Mouse (Mus musculus): Measurements from ENCODE around the gene Hist1h1a.
"Not testable (repeated sequence)": the region's sequence is repeated elsewhere in the genome, so short reads cannot be mapped to it uniquely, and the experiment has no call there.

The Hist1h1a gene

DNA sequence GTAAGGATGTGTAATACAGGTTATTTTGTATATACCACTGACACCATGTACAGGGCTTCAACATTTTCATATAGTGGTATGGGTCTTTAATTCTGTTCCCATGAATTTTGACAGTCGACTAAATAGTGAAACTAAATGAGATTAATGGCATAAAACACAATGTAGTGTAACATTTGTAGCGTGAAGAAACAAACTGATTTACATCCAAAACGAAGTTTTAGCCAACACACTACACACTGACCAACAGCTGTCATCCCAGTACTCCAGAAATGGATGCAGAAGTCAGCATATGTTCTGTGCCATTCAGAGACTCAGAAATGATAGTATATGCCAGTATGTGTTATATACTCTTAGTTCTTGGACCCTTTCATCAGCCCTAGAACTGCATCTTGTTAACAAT, 5.5 kb upstream of the Hist1h1a start:
- in situ Hi-C loops (cut with MboI), result loop anchor here (10.0 kb wide), 1 partner anchor 323 kb away; no protein-coding TSS in a partner anchor

DNA sequence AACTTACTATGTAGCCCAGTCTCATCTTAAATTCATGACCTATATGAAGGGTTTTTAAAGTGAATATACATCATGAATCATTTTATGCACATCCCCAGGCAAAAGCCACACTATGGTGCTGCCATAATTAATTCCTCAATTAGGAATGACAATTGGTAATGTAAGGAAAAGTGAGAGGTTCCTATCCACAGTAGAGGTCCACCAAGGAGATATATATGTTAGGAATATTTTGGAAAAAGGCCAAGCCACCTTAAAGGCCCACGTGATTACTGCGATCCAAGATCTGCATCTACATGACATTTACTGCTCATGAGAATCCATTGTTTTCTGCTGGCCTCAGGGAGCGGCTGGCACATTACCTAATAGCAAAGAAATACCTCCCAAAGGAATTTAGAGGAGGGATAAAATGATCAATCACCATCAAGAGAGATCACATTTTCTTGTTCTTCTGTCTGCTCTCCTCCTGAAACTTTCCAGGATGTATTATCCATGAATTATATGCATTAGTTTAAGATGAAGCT, 4.2 kb upstream of the Hist1h1a start:
- in situ Hi-C loops (cut with MboI), result loop anchor here (10.0 kb wide), 1 partner anchor 325 kb away; no protein-coding TSS in a partner anchor

DNA sequence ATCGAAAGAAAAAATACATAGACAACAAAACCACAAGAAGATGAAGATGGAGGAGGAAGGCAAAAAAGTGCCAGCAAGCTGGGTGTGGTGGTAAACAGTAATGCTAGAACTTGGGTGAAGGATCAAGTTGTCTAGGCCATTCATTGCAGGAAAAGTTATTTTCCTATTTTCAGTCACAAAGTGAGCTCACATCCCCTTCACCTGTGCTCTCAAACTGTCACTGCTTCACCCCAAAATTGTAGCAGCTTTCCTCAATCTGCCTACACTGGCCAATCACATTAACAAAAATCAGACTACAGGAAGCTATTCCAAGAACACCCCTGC, 3.6 kb upstream of the Hist1h1a start:
- in situ Hi-C loops (cut with MboI), result loop anchor here (10.0 kb wide), 1 partner anchor 325 kb away; no protein-coding TSS in a partner anchor

DNA sequence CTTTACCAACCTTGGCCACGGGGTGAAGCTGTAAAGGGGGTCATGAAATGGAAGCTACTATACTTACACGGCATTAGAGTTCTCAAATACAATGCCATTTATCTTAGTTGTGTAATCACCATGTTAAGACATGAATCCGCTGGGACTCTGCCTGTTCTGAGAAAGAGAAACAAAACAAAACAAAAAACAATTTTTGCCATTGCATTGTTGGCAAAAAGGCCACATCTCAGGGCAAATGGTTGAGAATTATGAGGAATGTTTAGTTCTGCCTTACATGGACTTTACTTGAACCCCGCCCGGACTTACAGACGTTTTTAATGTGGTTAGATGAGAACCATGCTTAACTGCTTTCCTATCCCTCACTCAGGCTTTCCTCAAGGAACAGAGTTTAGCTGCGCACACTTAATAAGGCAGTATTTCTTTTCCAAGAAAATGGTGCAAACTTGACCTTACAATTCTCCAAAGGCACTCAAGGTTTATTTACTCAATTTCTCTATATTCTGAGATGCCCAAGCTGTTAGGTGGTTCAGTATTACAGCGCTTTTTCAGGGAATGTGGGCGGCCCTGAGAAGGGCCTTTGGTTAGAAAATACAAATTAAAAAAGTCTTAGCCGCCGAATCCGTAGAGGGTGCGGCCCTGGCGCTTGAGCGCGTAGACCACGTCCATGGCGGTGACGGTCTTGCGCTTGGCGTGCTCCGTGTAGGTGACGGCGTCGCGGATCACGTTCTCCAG, 3.1 kb upstream of the Hist1h1a start:
- in situ Hi-C loops (cut with MboI), result no loop called here

DNA sequence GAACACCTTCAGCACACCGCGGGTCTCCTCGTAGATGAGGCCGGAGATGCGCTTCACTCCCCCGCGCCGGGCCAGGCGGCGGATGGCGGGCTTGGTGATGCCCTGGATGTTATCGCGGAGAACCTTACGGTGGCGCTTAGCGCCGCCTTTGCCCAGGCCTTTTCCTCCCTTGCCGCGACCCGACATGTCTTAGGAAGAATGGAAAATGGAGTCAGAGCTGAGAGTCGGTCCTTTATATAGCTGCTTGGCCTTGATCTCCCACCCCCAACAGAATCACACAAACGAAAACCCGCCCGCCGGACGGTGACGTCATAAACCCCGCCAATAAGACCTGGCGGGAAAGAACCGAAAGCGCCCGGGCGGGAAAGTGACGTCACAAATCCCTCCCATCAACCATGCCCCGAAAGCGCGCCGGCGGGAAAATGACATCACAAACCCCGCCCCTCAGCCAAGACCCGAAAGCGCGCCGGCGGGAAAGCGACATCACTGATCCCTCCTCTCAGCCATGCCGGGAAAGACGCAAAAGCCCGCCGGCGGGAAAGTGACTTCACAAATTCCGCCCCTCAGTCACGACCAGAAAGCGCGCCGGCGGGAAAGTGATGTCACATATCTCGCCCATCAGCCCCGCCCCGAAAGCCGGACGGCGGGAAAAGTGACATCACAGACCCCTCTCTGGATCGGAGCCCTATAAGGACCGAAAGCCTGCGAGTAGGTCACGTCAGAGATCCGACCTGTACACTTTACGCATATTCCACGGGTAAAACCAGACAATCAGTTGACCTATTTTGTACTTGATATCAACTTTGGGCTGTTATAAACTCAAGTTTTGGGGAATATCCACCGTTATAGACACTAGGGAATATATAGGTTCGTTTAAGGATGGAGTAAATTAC, 2.2 kb upstream of the Hist1h1a start, which contains the start of gene Hist1h4a:
Hist1h4a (minus strand) TSS at position 259 of the 893 bp plus-strand sequence.
- in situ Hi-C loops (cut with MboI), result no loop called here

DNA sequence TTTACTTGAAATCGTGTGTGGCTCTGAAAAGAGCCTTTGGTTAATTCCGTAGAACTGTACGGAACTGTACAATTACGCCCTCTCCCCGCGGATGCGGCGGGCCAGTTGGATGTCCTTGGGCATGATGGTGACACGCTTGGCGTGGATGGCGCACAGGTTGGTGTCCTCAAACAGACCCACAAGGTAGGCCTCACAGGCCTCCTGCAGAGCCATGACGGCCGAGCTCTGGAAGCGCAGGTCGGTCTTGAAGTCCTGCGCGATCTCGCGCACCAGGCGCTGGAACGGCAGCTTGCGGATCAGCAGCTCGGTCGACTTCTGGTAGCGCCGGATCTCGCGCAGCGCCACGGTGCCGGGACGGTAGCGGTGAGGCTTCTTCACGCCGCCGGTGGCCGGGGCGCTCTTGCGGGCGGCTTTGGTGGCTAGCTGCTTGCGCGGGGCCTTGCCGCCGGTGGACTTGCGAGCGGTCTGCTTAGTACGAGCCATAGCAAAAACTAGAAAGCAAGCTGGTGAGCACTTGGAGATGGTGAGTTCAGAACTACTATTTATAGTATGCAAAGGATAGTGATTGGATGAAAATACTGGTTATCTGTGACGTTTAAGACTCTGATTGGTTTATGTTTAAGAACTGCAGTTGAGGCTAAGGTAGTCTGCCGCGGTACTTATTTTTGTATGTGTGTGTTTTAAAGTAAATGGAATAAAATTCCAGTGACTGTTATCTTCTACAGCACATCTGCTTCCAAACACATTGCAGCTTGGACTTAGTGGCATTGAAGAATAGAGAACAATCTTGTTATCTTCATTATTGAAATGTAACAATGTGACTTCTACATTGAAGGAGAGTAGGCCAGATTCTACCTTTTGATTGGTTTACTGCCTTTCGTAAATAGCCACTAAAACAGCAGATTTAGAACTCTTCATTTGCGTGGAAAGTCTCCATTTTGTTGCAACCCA, 1.3 kb upstream of the Hist1h1a start, which contains the start of gene Hist1h3a:
Hist1h3a (minus strand) TSS at position 516 of the 951 bp plus-strand sequence.
- in situ Hi-C loops (cut with MboI), result not testable (repeated sequence)

DNA sequence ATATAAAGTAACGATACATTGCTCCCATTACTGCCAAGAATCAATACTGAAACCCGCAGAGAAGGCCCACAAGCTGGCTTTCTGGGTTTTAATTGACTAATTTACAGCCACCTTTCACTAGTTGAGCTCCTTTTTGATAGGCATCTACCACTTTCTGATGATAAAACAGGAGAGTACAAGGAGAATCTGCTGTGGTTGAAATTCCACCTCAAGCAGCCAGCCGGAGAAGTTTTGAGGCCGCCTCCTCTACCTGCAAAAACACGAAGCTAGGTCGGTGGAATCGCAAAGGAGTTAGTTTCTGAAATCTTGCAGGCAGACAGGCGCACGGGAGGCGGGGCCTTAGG, 252 bp upstream of the Hist1h1a start:
- in situ Hi-C loops (cut with MboI), result no loop called here

DNA sequence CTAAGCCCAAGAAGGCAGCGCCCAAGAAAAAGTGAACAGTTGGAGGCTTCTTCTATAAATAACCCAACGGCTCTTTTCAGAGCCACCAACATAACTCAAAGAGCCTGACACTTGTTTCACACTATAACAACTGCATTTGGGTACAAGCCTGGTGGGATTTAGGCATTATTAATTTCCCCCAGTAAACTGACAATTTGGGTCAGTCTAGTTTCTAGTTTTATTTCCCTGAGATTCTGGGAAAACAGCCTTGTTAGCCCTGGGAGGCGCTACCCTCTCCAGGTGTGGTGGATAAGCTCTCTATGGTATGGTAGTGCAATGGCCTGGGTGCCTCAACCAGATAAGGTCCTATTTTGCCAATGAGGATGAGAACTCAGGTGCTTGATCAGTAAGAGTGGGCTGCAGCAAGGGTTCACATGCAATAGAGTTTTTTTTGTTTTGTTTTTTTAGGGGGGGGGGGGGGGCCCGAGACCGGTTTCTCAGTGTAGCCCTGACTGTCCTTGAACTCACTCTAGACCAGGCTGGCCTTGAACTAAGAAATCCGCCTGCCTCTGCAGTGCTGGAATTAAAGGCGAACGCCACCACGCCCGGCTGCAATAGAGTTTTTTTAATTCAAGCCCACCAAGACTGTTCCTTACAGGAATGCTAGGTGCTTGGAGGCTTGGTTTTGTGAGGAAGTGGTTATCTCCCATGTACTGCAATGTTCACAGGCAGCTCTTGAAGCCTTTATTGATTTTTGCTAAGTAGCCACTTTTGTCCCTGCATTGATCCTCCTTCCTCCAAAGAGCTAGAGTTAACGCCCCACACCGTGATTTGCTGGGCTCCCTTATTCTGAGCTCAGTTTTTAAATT, 1.1 kb downstream of the Hist1h1a start:
- in situ Hi-C loops (cut with MboI), result no loop called here

DNA sequence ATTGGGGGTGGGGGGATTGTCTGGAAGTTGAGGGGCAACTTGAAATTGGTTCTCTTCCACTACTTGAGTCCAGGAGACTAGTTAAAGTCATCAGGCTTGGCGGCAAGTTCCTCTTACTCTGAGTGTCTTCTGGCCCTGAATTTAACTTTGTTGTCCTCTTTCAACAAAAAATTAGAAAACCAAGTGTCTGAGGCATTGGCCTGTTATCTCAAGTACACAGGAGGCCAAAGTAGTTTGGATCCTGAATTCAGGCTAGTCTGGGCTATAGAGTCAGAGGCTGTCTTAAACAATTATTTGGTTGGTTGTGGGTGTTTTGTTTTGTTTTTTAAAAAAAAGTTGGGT, 1.7 kb downstream of the Hist1h1a start:
- in situ Hi-C loops (cut with MboI), result no loop called here

DNA sequence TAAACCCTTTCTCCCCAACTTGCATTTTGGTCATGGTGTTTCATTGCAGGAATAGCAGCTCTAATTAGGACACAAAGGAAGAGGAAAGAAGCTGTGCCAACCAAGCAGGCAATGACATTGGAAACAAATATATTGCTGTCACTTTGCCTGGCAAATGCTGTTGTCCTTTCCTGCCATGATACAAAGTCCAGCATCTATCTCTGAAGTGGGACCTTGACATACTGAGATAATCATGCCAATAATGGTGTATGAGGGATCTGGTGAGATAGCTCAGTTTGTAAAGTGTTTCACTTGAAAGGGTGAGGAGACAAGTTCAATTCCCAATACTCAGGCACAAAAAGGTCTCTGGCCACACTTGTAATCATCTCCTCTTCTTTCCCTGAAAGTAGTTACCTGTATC, 3.3 kb downstream of the Hist1h1a start:
- in situ Hi-C loops (cut with MboI), result no loop called here

DNA sequence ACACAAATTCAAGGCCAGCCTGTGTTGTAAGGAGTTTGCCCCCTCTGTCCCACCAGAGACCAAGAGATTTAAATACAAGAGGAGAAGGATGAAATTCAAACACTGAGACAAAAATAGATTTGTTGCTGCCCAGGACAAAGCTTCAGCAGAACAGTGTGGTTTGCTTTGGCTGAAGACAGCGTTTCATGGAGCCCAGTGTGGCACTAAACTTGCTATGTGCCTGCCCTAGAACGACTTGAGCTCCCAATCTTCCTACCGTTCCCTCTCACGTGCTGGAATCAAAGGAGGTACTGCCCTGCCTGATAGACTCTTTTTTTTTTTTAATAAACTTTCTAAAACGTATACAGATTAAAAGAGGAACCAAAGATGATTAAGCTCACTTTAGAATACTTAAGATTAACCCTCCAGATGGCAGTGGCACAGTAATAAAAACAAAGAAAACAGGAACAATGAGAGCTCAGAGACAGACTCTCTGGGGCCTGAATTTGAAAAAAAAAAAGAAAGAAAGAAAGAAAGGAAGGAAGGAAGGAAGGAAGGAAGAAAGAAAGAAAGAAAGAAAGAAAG, 5.5 kb downstream of the Hist1h1a start:
- in situ Hi-C loops (cut with MboI), result no loop called here

DNA sequence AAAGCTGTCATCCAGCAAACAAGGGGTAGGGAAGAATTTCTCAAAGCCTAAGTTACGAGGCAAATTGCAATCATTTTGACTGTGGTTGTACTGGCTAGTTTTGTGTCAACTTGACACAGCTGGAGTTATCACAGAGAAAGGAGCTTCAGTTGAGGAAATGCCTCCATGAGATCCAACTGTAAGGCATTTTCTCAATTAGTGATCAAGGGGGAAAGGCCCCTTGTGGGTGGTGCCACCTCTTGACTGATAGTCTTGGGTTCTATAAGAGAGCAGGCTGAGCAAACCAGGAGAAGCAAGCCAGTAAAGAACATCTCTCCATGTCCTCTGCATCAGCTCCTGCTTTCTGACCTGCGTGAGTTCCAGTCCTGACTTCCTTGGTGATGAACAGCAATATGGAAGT, 6.1 kb downstream of the Hist1h1a start, which contains the start of gene Trim38:
Trim38 (plus strand) TSS at position 301 of the 400 bp plus-strand sequence.
- in situ Hi-C loops (cut with MboI), result not testable (repeated sequence)

DNA sequence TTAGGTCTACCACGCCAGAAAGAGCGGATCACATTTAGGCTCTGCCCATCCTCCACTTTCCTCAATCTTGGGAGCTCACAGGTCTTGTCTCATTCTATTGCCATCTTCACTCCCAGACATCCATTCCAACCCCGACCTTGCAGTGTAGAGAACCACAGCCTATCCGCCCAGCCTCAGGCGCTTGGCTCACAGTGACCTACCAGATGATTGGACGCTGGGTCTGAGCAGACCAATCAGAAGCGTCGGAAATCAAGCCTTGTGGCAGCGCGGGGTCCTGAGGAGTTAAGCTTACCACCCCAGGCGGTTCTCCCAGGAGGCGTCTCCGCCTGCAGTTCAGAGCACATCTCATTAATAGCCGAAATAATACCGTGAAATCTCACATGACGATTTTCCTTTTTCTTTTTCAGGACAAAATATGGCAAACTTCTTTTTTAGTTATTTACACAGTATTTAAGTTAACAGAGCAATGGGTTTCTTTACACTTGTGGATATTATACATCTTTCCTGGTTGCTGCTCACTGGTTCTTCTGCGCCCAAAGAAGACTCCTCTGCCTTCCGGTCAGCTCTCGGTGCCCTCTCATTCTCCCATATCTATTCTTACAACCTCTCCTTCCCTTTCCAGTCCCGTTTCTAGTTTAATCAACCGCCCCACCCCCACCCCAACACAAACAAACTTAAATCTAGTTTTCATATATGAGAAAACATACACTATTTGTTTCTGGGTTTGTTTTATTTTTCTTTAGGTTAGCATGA, 9.3 kb downstream of the Hist1h1a start:
- in situ Hi-C loops (cut with MboI), result no loop called here

DNA sequence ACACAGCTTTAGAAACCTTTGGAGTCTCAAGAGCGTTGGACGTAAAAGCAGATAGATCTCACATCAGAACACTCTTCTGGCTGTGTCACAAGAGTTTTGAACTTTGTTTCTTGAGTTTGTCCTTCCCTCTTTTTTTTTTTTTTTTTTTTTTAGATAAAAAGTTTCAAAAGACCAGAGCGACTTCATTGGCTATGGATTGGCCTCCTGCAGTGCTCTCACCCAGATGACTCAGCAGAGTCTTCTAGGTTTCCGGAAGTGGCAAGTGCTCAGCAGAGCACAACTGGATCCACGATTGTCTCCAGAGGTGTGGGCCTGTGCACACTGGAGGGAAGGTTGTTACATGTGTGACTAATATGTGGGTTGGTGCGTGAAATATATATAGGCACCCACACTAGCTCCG, 14.9 kb downstream of the Hist1h1a start:
- in situ Hi-C loops (cut with MboI), result loop anchor here (25.0 kb wide), 1 partner anchor 509 kb away; the partner anchor contains the start of gene Carmil1

DNA sequence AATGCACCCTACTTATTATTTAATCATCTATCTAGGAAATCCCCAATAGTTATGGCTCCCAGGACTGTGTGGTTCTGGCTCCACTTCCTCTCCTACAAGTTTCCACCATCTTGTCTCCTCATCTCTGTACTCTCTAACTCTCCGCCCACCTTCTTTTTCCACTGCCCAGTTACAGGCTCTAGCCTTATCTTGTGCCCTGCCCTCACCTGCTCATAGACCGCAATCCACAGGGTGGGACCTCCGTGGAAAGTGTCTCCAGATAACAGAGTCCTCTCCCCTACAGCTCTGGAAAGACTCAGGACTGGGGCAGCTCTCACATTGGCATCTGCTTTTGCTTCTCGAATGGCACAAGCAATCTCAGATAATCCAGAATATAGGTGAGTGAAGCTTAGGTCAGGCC, 15.6 kb downstream of the Hist1h1a start:
- in situ Hi-C loops (cut with MboI), result loop anchor here (25.0 kb wide), 1 partner anchor 508 kb away; the partner anchor contains the start of gene Carmil1

DNA sequence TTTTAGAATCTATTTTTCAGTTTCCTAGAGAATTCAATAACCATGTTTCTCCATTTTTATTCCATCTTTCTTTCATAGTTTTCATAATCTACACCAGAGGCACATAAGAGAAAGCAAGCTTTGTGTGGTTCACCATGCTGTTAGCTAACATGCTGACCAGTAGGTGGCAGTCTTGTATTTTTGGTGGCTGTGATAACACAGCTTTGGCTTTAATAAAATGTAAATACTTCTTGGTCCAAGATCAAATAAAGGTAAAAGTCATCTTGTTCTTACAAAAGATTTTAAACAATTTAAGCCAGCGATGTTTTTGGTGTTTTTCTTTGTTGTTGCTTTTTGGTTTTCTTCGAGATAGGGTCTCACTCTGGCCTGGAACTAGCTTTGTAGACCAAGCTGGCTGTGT, 29.1 kb downstream of the Hist1h1a start:
- in situ Hi-C loops (cut with MboI), result loop anchor here (25.0 kb wide), 1 partner anchor 495 kb away; the partner anchor contains the start of gene Carmil1

DNA sequence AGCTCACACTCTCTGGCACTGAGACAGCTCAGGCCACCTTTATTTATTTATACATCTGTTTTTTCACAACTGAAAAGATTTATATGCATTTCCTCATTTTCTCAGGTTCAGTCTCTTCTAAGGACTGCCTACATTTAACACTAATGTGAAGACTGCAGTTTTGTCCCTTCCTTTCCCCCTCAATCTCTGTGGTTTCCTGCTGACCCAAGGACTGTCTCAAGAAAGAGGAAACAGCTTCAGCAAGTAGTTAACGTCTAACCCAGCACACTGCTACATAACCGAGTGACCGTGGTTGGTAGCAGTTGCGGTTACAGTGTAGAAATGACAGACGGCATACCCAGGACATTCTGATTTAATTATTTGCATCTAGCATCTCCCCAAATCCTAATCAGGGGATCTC, 35.9 kb downstream of the Hist1h1a start:
- in situ Hi-C loops (cut with MboI), result loop anchor here (25.0 kb wide), 1 partner anchor 488 kb away; the partner anchor contains the start of gene Carmil1

DNA sequence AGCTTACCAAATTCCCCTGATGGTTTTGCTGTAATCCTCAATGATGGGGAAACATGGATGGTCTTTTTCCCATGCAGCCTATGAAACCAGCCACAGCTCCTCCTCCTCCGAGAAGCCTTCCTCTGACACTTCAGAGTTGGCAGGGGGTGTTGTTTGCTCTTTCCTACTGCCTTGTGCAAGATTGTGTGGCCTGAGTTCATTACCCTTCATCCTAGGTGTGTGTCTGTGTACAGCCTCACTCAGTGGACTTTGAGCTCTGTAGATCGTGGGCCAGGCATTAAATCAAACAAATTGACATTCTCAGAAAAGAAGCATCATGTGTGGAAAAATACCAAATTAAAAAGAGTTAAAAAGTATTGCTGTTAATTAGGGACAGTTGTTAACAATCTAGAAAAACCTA, 41.1 kb downstream of the Hist1h1a start:
- in situ Hi-C loops (cut with MboI), result no loop called here

DNA sequence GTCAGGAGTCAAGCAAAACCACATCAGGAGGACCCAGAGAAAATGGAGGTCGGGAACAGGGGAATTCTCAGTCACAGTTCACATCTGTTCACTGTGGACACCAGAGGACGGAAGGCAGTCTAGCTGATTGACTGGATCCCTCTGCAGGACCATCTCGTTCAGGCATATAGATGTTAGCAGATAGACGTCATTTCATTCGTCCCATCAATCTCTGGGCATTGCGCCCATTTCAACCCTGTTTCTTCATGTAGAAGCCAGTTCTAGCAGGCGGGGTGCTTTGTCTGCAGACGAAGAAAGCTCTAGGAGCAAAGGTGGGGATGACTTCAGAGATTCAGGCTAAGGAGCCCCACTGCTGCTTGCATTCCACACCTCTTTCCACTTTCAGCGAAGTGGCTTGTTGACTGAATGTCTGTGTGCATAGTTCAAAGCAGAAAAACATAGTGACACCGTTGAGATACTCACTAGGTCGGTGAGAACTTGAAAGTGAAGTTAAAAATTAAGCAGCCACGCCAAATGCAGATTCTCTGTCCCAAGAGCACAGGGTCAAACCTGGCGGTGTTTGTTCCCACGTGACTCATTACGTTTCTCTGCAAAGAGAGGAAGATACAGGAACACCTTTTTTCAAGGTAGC, 43.1 kb downstream of the Hist1h1a start, which contains the start of gene Slc17a2:
Slc17a2 (plus strand) TSS at position 572 of the 631 bp plus-strand sequence.
- in situ Hi-C loops (cut with MboI), result no loop called here

Data from mature B cell (primary cell).